Mouse (Mus musculus) heart, embryonic 14.5 days (tissue): Measurements from ENCODE around the gene Cnot2. TPM values are rescaled to one million over a fixed set of nuclear protein-coding genes. Genes with fewer than 3 reads are reported as not detected.
"Not testable (repeated sequence)": the region's sequence is repeated elsewhere in the genome, so short reads cannot be mapped to it uniquely, and the experiment has no call there.

Experiments used
- ATAC-seq: fragments of 200-750 bp; cut with Nextera tagmentation; 2 replicates; pipeline ENCODE4 v1.8.0; 2017; ENCODE audit warnings: low read depth, moderate TSS enrichment; ENCODE audit not compliant: insufficient number of reproducible peaks, insufficient read depth, low FRiP score
- H3K27ac ChIP-seq, 2 experiments: fragments of 200-500 bp in 1 of 2; fragments of 300-500 bp in 1 of 2; sonication (generic) in 1 of 2; replicated peaks in 1 of 2; 2 replicates each; pipeline ENCODE4 v1.5.1; 2012 to 2014; ENCODE audit warnings: low read depth in 2 of 2, low read length in 2 of 2, control low read depth in 1 of 2, mild to moderate bottlenecking in 1 of 2, mixed read lengths in 1 of 2; ENCODE audit not compliant: control insufficient read depth in 1 of 2, insufficient read depth in 1 of 2
- H3K27me3 ChIP-seq: fragments of 300-500 bp; sonication (generic); 2 replicates; pipeline ENCODE4 v1.6.1; 2014; ENCODE audit warnings: mild to moderate bottlenecking, low read length, control low read depth; ENCODE audit not compliant: control insufficient read depth, insufficient read depth
- H3K36me3 ChIP-seq: fragments of 300-500 bp; sonication (generic); 2 replicates; pipeline ENCODE4 v1.6.1; 2014; ENCODE audit warnings: mild to moderate bottlenecking, control low read depth, low read length, mixed read lengths; ENCODE audit not compliant: control insufficient read depth, insufficient read depth
- H3K4me1 ChIP-seq, 2 experiments: fragments of 200-500 bp in 1 of 2; fragments of 300-500 bp in 1 of 2; sonication (generic) in 1 of 2; 2 replicates each; pipeline ENCODE4 v1.6.1; 2012 to 2014; ENCODE audit warnings: low read length in 2 of 2, control low read depth in 1 of 2, mixed read lengths in 1 of 2; ENCODE audit not compliant: control insufficient read depth in 2 of 2, insufficient read depth in 2 of 2
- H3K4me2 ChIP-seq: fragments of 300-500 bp; sonication (generic); 2 replicates; pipeline ENCODE4 v1.6.1; 2014; ENCODE audit warnings: mild to moderate bottlenecking, low read length
- H3K4me3 ChIP-seq, 2 experiments: fragments of 200-500 bp in 1 of 2; fragments of 300-500 bp in 1 of 2; sonication (generic) in 1 of 2; 2 replicates each; pipeline ENCODE4 v1.5.1; 2012 to 2014; ENCODE audit warnings: low read length in 2 of 2, mild to moderate bottlenecking in 2 of 2, control low read depth in 1 of 2, low read depth in 1 of 2, moderate library complexity in 1 of 2; ENCODE audit not compliant: control insufficient read depth in 1 of 2, insufficient read depth in 1 of 2
- H3K9ac ChIP-seq: fragments of 300-500 bp; sonication (generic); 2 replicates; pipeline ENCODE4 v1.6.1; 2014; ENCODE audit warnings: mild to moderate bottlenecking, low read length
- H3K9me3 ChIP-seq: fragments of 300-500 bp; sonication (generic); 2 replicates; pipeline ENCODE4 v1.6.1; 2016; ENCODE audit warnings: low read length, control low read depth; ENCODE audit not compliant: control insufficient read depth
- WGBS: fragments of 180-500 bp; shearing (Covaris S2); extraction: QIAGEN DNeasy Blood & Tissue Kit; methylation state at CpG from one replicate; pipeline ENCODE4 v1.1.7; 2014; 5-methylcytosine and 5-hydroxymethylcytosine counted together
- polyA plus RNA-seq: library from polyadenylated mRNA; unstranded; fragments of >200 nt; fragmentation: Nextera tagmentation; extraction: Ambion mirVana; gene quantifications from 2 replicates; pipeline ENCODE4 v1.2.1, GENCODE M21; 2014

Cnot2 gene
- polyA plus RNA-seq = 75.8 and 78.2 TPM in 2 replicates

DNA sequence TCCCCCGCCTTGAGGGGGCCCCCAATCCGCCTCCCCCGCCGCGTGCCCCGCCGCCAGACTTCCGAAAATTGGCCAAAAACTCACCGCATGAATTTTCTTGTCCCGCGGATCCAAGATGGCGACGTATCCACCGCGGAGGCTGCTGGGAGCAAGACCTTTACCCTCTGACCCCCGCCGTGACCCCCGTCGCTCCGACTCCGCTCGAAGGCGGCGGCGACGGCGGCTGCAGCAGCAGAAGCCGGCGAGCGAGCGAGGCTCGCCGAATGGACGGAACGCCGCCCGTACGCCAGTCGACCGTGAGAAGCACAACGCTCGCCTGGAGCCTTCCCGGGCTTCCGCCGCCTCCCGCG lies at the start of gene Cnot2:
Gene Cnot2, minus strand, starts transcription at position 143 of the 350 bp plus-strand sequence.
- peak; percentile 80 for ATAC-seq
- Histone ChIP-seq H3K4me3 (peak within 1 kb of the TSS; percentile 93 to 98), H3K9ac (peak within 1 kb of the TSS; percentile 92), H3K27me3 (no peaks in the 10 kb centered on the region), H3K27ac (peak within 1 kb of the TSS; percentile 83 to 97), H3K9me3 (no peaks in the 10 kb centered on the region), H3K4me2 (peak within 1 kb of the TSS; percentile 82), H3K36me3 (peaks cover 15% of the 10 kb centered on the region), H3K4me1 (peaks cover 0 to 18% of the 10 kb centered on the region in 2 experiments; a peak in 2 of 4 replicates)
- under 1% methylated on average over 36 of the region's 47 CpGs for WGBS

DNA sequence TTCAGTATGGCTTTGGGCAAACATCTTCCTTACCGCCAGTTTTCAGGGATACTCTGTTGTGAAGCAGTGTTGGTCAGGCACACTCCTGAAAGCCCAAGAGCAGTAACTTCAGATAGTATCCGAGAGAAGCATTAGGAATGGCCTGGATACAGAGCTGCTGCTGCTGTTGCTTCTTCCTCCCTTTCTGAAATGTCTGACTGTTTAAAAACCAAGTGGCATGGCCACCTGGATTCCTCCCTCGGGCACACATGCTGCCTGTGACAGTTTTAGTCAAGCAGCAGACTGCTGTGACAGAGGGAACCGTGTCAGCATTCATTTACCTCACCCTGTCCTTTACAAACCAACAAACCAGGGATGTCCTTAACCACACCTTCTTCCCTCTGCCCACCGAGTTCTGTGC lies 47.6 kb upstream of the Cnot2 start:
- no peak for ATAC-seq
- Histone ChIP-seq H3K27ac (no peak overlapping the region), H3K36me3 (no peaks in the 10 kb centered on the region), H3K27me3 (no peaks in the 10 kb centered on the region), H3K4me3 (no peak overlapping the region), H3K9ac (no peak overlapping the region), H3K4me1 (no peaks in the 10 kb centered on the region), H3K4me2 (no peak overlapping the region), H3K9me3 (0 out of 2 replicates have a peak, but pooled peaks cover 6% of the 10 kb centered on the region)
- 69% methylated on average over 5 of the region's 5 CpGs for WGBS

DNA sequence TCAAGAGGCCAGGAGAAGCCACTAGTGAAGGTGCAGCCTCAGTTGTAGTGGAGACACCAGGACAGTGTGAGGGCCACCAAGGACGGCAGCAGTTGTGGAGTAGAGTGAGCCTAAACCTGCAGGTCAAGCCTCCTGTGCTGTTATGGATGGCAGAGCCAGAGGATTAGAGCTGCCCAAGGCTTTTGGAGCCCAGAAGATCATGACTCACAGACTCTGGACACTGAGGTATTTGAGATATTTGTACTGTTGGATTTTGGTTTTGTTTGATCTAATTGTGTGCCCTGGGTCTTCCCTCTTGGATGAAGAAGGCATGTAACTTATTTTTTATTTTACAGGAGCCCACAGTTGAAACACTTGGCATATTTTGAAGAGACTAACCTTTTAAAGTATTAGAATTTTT lies 44.7 kb upstream of the Cnot2 start:
- Histone ChIP-seq H3K4me3 (no peak overlapping the region), H3K9ac (no peak overlapping the region), H3K27ac (no peak overlapping the region), H3K4me1 (no peaks in the 10 kb centered on the region), H3K27me3 (no peaks in the 10 kb centered on the region), H3K4me2 (no peak overlapping the region), H3K36me3 (no peaks in the 10 kb centered on the region), H3K9me3 (peaks cover 20% of the 10 kb centered on the region)
- WGBS = 80% methylated on average over 1 of the region's 1 CpGs
- no peak for ATAC-seq

DNA sequence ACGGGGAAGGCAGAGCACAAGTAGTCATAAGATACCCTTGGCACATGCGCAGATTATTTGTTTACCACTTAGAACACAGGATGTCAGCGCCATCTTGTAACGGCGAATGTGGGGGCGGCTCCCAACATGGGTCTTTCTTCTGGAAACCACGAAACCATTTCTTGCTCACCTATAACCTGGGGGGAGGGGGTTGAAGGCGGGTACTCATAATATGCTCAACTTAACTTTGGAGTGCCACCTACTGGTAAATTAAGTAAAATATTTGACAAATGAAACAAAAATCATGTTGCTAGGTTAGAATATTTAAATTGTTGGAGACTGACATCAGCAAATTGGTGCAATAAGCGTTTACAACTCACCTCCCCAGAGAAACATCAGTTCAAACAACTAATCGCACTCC lies 31.9 kb upstream of the Cnot2 start:
- H3K27me3 ChIP-seq, H3K9me3 ChIP-seq, H3K4me1 ChIP-seq, ATAC-seq, H3K9ac ChIP-seq, H3K27ac ChIP-seq, H3K36me3 ChIP-seq, H3K4me3 ChIP-seq, H3K4me2 ChIP-seq: not testable (repeated sequence)
- WGBS = 93% methylated on average over 8 of the region's 10 CpGs

DNA sequence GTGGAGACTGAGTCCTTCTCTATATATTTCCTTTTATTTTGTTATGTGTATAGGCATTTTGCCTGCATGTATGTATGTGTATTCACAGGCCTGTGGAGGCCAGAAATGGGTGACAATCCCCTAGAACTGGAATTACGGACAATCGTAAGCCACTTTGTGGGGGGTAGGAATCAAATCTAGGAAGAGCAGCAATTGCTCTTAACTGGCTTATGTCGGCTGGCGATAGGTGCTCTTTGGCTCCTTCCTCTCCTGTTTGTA lies 23.5 kb upstream of the Cnot2 start:
- no peak overlapping the region for H3K4me2 ChIP-seq
- WGBS = 92% methylated on average over 4 of the region's 4 CpGs
- H3K4me3 ChIP-seq = no peak overlapping the region
- H3K9me3 ChIP-seq = no peaks in the 10 kb centered on the region
- H3K4me1 ChIP-seq = no peaks in the 10 kb centered on the region
- no peak for ATAC-seq
- H3K36me3 ChIP-seq = no peaks in the 10 kb centered on the region
- no peaks in the 10 kb centered on the region for H3K27me3 ChIP-seq
- no peak overlapping the region for H3K27ac ChIP-seq
- no peak overlapping the region for H3K9ac ChIP-seq

DNA sequence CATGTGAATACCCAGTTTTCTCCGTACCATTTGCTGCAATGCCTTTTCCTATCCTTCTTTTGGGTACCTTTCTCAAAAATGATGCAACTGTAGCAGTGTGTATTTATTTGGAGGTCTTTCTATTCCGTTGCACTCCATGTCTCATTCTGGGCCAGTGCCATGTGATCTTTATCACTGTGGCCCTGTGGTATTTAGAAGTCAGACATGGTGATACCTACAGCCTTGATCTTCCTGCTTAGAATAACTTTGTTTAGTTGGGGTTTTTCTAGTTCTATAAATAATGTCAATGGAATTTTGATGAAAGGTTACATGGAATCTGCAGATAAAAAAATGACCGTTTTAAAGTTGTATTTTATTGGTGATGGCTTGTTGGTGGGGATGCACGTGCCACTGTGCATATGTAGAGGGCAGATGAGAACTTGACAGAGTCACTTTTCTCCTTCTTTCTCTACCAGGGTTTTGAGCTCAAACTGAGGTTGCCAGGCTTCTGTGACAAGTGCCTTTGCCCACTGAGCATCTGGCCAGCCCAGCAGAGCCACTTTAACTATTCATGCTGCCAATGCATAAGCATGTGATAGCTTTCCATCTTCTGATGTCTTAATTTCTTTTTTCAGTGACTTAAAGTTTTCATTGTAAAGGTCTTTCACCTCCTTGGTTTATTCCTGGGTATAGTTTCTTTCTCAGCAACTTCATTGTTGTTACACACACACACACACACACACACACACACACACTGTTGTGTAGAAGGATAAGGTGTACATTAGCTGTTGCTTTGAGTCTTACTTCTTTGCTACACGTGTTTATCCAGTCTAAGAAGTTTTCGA lies 23.0 kb upstream of the Cnot2 start:
- Histone ChIP-seq H3K9ac (no peak overlapping the region), H3K9me3 (no peaks in the 10 kb centered on the region), H3K4me3 (no peak overlapping the region), H3K4me1 (no peaks in the 10 kb centered on the region), H3K4me2 (no peak overlapping the region), H3K27ac (no peak overlapping the region), H3K36me3 (no peaks in the 10 kb centered on the region), H3K27me3 (no peaks in the 10 kb centered on the region)
- 76% methylated on average over 6 of the region's 6 CpGs for WGBS
- ATAC-seq = no peak

DNA sequence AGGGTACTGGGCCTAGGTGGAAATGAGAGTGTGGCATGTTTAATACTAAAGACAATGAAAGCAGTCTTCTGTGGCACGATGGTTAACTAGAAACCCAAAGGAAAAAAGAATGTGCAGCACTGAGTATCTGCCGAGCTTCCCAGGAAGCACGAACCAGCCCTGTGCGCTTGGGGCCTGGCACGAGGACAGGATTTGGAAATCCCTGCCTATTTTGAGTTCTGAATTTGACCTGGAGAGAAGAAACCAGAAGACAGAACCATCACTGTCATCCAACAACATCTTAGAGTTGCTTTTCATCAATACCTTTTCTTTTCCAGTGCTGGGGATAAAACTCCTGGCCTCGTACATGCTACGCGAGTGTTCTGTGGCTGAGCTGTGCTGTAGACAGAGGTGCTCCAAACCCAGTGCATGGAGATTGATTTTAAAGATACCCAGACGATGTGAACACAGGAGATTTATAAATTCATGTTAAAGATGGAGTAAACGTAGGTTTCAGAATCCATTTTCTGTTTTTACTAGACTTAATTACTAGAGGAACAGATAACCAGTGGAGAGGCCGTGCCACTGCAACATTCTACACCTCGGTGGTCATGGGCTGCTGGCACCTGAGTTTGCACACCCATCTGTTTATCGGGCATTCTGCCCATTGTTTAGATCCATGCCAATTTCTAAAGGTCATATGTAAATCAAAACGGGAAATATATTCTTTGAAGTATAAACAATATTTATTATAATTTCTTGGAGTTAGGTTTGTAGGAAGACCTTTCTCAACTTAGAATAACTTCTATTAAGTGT lies 17.9 kb upstream of the Cnot2 start:
- WGBS = 85% methylated on average over 14 of the region's 14 CpGs
- no peak overlapping the region for H3K9ac ChIP-seq
- no peak for ATAC-seq
- H3K27ac ChIP-seq = no peak overlapping the region
- H3K36me3 ChIP-seq = no peaks in the 10 kb centered on the region
- no peak overlapping the region for H3K4me3 ChIP-seq
- H3K4me1 ChIP-seq = no peaks in the 10 kb centered on the region
- H3K9me3 ChIP-seq = no peaks in the 10 kb centered on the region
- H3K27me3 ChIP-seq = no peaks in the 10 kb centered on the region
- no peak overlapping the region for H3K4me2 ChIP-seq
